Mouse (Mus musculus): ENCODE results near the gene Snip1.

DNA sequence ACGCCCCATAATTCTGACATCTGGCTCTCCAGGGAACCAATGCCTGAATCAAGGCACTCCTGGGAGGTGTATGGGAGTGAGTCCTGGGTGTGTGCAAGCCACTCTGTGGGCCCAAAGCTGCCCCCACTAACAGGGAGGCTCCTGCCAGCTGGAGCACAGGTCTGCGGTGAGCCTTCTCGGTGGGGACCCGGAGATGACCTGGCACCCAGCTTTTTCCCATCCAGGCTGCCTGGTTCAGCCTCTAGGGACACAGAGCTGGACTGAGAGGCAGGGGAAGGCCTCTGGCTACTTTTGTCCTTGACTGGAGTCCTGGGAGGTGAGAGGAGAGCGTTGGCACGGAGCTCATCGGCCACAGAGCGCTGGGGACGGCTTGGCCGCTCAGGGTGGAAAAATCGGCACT, 53.2 kb downstream of the Snip1 start:
- no peak for TF ChIP-seq POLR2A (IDR thresholded peaks at IDR 0.05; ENCODE audit: borderline replicate concordance, low read depth, low read length)
- TF ChIP-seq CTCF (IDR thresholded peaks at IDR 0.05; ENCODE audit: low read depth, low read length) = no peak
